Mouse (Mus musculus): ENCODE results near the gene Klhdc7b. TPM values are rescaled to one million over a fixed set of nuclear protein-coding genes. Genes with fewer than 3 reads are reported as not detected.

The Klhdc7b gene
- 1.1 and 1.4 TPM in 2 replicates for polyA plus RNA-seq (2012; rRNA removed)

DNA sequence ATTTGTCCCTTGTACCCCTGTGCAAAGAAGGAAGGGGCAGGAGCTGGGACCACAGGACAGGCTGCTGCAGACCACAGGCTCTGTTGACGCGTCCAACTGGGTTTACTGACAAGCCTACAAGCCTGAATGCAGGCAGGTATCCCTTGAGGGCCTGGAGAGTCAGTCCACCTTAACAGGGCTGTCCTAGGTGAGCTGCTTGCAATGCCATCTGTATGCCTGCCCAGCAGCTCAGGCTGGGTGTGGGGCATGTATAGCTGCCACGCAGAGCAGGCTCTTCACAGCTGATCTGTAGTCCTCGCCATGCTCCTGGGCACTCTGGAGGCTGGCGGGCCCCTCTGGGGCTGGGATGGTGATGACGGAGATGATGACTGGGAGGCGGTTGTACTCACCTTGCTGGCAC is at the start of gene Klhdc7b:
TSS of gene Klhdc7b (plus strand) at position 301 of the 400 bp plus-strand sequence.
- Histone ChIP-seq H3K4me3 (ENCODE audit: low read depth, low read length) (no peak within 1 kb of the TSS), H3K27me3 (ENCODE audit: control insufficient read depth, insufficient read depth, low read length) (no peaks in the 10 kb centered on the region), H3K36me3 (ENCODE audit: control insufficient read depth, insufficient read depth, low read length) (no peaks in the 10 kb centered on the region), H3K4me1 (ENCODE audit: control insufficient read depth, insufficient read depth, insufficient read length, low read length) (0 out of 2 replicates have a peak, but pooled peaks cover under 1% of the 10 kb centered on the region), H3K27ac (ENCODE audit: insufficient read depth, low read depth, low read length) (no peak within 1 kb of the TSS)
- WGBS = 90% methylated on average over 7 of the region's 7 CpGs
- no peak for TF ChIP-seq POLR2A (IDR thresholded peaks at IDR 0.05; ENCODE audit: low read depth, low read length)
- no peak for TF ChIP-seq CTCF (IDR thresholded peaks at IDR 0.05; ENCODE audit: extremely low read depth, insufficient read length, insufficient replicate concordance, low read depth, low read length)

DNA sequence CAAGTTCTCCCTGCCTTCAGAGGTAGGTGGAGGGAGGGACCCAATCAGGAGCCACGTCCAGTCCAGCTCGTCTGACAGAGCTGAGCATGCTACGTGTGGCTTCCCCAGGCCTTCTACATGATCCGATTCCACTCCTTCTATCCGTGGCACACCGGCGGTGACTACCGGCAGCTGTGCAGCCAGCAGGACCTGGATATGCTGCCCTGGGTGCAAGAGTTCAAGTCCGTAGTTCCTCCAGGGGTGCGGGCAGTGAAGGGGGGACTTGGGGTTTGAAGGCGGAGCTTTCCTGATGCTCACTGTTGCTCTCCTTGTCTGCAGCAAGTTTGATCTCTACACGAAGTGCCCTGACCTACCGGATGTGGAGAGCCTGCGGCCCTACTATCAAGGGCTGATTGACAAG is 48.3 kb upstream of the Klhdc7b start:
- no peak for TF ChIP-seq POLR2A (IDR thresholded peaks at IDR 0.05; ENCODE audit: low read depth, low read length)
- Histone ChIP-seq H3K36me3 (ENCODE audit: control insufficient read depth, insufficient read depth, low read length) (no peaks in the 10 kb centered on the region), H3K27me3 (ENCODE audit: control insufficient read depth, insufficient read depth, low read length) (no peaks in the 10 kb centered on the region; the same call in 1 of the 2 replicates), H3K4me1 (ENCODE audit: control insufficient read depth, insufficient read depth, insufficient read length, low read length) (peaks cover 2% of the 10 kb centered on the region; the same call in 1 of the 2 replicates), H3K27ac (ENCODE audit: insufficient read depth, low read depth, low read length) (no peak overlapping the region), H3K4me3 (ENCODE audit: low read depth, low read length) (no peak overlapping the region)
- WGBS = 76% methylated on average over 14 of the region's 14 CpGs

DNA sequence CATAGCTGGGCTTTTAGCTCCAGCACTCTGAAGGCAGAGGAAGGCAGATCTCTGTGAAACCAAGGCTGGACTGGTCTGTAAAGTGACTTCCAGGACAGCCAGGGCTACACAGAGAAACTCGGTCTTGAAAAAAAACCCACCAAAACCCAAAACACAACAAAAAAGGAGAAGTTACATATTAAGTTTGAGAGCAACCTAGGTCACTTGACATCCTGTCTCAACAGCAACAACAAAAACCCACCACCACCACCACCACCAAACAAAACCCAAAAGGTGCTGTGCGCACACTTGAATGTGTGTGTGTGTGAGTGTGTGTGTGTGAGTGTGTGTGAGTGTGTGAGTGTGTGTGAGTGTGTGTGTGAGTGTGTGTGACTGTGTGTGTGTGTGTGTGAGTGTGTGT is 45.0 kb upstream of the Klhdc7b start:
- Histone ChIP-seq H3K36me3 (ENCODE audit: control insufficient read depth, insufficient read depth, low read length) (no peaks in the 10 kb centered on the region), H3K27me3 (ENCODE audit: control insufficient read depth, insufficient read depth, low read length) (no peaks in the 10 kb centered on the region), H3K27ac (ENCODE audit: insufficient read depth, low read depth, low read length) (0 out of 2 replicates have a peak overlapping the region, but pooled peaks have one; percentile 3), H3K4me1 (ENCODE audit: control insufficient read depth, insufficient read depth, insufficient read length, low read length) (peaks cover 2% of the 10 kb centered on the region; the same call in 1 of the 2 replicates), H3K4me3 (ENCODE audit: low read depth, low read length) (no peak overlapping the region)
- TF ChIP-seq POLR2A (IDR thresholded peaks at IDR 0.05; ENCODE audit: low read depth, low read length) (no peak), CTCF (IDR thresholded peaks at IDR 0.05; ENCODE audit: extremely low read depth, insufficient read length, insufficient replicate concordance, low read depth, low read length) (no peak)
- WGBS = 72% methylated on average over 2 of the region's 2 CpGs

DNA sequence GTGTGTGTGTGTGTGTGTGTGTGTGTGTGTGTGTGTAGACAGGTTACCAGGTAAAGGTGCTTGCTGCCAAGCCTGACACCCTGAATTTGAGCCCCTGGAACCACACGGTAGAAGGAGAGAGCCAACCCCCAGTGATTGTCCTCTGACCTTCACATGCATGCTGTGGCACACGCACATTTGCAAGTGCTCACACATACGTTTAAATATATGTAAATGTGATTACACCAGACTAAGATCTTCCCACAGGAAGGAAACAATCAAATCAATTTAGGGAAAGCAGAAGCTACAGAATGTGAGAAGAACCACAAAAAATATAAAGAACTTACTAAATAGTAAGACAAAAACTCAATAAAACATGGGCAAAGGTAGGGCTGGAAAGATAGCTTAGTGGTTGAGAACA is 44.6 kb upstream of the Klhdc7b start:
- 56% methylated on average over 3 of the region's 3 CpGs for WGBS

DNA sequence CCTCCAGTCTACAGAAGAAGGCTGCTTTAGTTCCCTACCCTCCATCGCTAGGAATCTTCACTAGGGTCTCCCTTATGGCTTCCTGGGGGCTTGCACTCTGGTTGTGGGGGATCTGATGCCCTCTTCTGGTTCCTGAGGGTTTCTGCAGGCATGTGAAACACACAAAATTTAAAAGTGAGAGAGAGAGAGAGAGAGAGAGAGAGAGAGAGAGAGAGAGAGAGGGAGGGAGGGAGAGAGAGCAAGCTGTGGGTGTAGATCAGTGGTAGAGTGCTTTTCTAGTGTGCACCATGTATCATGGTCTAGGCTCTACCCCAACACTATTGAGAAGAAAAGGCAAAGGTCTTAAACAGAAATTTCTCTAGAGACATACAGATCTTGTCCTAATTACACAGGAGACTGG is 43.0 kb upstream of the Klhdc7b start:
- Histone ChIP-seq H3K4me1 (ENCODE audit: control insufficient read depth, insufficient read depth, insufficient read length, low read length) (peaks cover 2% of the 10 kb centered on the region; the same call in 1 of the 2 replicates), H3K27me3 (ENCODE audit: control insufficient read depth, insufficient read depth, low read length) (no peaks in the 10 kb centered on the region), H3K27ac (ENCODE audit: insufficient read depth, low read depth, low read length) (no peak overlapping the region), H3K36me3 (ENCODE audit: control insufficient read depth, insufficient read depth, low read length) (no peaks in the 10 kb centered on the region), H3K4me3 (ENCODE audit: low read depth, low read length) (no peak overlapping the region)
- TF ChIP-seq CTCF (IDR thresholded peaks at IDR 0.05; ENCODE audit: extremely low read depth, insufficient read length, insufficient replicate concordance, low read depth, low read length) (no peak), POLR2A (IDR thresholded peaks at IDR 0.05; ENCODE audit: low read depth, low read length) (no peak)
- WGBS = 57% methylated on average over 1 of the region's 1 CpGs

More for the DNA sequence above, 44.6 kb upstream of the Klhdc7b start:
- TF ChIP-seq POLR2A (IDR thresholded peaks at IDR 0.05; ENCODE audit: low read depth, low read length) = no peak
- TF ChIP-seq CTCF (IDR thresholded peaks at IDR 0.05; ENCODE audit: extremely low read depth, insufficient read length, insufficient replicate concordance, low read depth, low read length) = no peak
- Histone ChIP-seq H3K4me1 (ENCODE audit: control insufficient read depth, insufficient read depth, insufficient read length, low read length) (peaks cover 2% of the 10 kb centered on the region; the same call in 1 of the 2 replicates), H3K4me3 (ENCODE audit: low read depth, low read length) (no peak overlapping the region), H3K36me3 (ENCODE audit: control insufficient read depth, insufficient read depth, low read length) (no peaks in the 10 kb centered on the region), H3K27ac (ENCODE audit: insufficient read depth, low read depth, low read length) (0 out of 2 replicates have a peak overlapping the region, but pooled peaks have one; percentile 3), H3K27me3 (ENCODE audit: control insufficient read depth, insufficient read depth, low read length) (no peaks in the 10 kb centered on the region)

DNA sequence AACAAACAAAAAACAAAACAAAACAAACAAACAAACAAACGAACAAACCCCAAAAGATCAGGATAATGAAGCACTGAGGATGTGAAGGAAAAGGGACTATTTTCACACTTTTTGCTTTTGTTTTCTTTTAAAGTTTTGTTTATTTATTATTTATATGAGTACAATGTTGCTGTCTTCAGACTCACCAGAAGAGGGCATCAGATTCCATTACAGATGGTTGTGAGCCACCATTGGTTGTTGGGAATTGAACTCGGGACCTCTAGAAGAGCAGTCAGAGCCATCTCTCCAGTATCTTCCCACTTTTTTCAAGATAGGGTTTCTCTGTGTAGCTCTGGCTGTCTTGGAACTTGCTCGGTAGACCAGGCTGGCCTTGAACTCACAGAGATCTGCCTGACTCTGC is 41.4 kb upstream of the Klhdc7b start:
- Histone ChIP-seq H3K4me3 (ENCODE audit: low read depth, low read length) (no peak overlapping the region), H3K4me1 (ENCODE audit: control insufficient read depth, insufficient read depth, insufficient read length, low read length) (peaks cover 2% of the 10 kb centered on the region; the same call in 1 of the 2 replicates), H3K27me3 (ENCODE audit: control insufficient read depth, insufficient read depth, low read length) (no peaks in the 10 kb centered on the region), H3K27ac (ENCODE audit: insufficient read depth, low read depth, low read length) (no peak overlapping the region), H3K36me3 (ENCODE audit: control insufficient read depth, insufficient read depth, low read length) (no peaks in the 10 kb centered on the region)
- 74% methylated on average over 3 of the region's 3 CpGs for WGBS
- no peak for TF ChIP-seq CTCF (IDR thresholded peaks at IDR 0.05; ENCODE audit: extremely low read depth, insufficient read length, insufficient replicate concordance, low read depth, low read length)
- no peak for TF ChIP-seq POLR2A (IDR thresholded peaks at IDR 0.05; ENCODE audit: low read depth, low read length)

DNA sequence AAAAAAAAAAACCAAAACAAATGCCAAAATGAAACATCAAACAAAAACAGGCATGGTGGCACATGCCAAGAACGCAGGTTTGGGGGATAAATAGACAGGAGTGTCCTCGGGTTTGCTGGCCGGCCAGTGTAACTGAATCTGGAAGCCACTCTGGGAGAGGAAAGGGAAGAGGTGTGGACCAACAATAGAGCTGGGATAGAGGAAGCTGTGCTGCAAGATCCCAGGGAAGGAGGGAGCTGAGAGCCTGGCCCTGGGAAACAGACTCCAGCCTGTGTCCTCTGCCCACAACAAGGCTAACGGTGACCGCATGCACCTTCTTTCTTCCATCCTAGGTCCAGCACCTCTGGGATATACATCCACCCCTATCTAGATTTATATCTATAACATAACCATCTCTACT is 34.3 kb upstream of the Klhdc7b start:
- TF ChIP-seq POLR2A (IDR thresholded peaks at IDR 0.05; ENCODE audit: low read depth, low read length) (no peak), CTCF (IDR thresholded peaks at IDR 0.05; ENCODE audit: extremely low read depth, insufficient read length, insufficient replicate concordance, low read depth, low read length) (no peak)
- Histone ChIP-seq H3K27ac (ENCODE audit: insufficient read depth, low read depth, low read length) (no peak overlapping the region), H3K36me3 (ENCODE audit: control insufficient read depth, insufficient read depth, low read length) (peaks cover 31% of the 10 kb centered on the region), H3K4me3 (ENCODE audit: low read depth, low read length) (no peak overlapping the region), H3K27me3 (ENCODE audit: control insufficient read depth, insufficient read depth, low read length) (no peaks in the 10 kb centered on the region), H3K4me1 (ENCODE audit: control insufficient read depth, insufficient read depth, insufficient read length, low read length) (peaks cover 5% of the 10 kb centered on the region)
- 86% methylated on average over 5 of the region's 5 CpGs for WGBS
